Mouse (Mus musculus) liver, embryonic 18 days (tissue): Measurements from ENCODE around the gene Tle6. TPM values are rescaled to one million over a fixed set of nuclear protein-coding genes. Genes with fewer than 3 reads are reported as not detected.

Experiments used
- polyA plus RNA-seq: library from polyadenylated mRNA; depleted of rRNA; stranded (reverse); fragments of >200 nt; gene quantifications from 2 replicates; pipeline ENCODE4 v1.2.3, GENCODE M21; 2012; rRNA removed

Tle6 gene
- polyA plus RNA-seq, result 4.9 and 5.2 TPM in 2 replicates

GRCm38 (mm10) chr10:81600738-81601203 lies at the start of gene Tle6:
Gene Tle6, minus strand, starts transcription at chr10:81601073.

GRCm38 (mm10) chr10:81648803-81649775 lies 48.2 kb upstream of the Tle6 start, which contains the start of gene Gm10778:
Gene Gm10778, plus strand, starts transcription at chr10:81649059.

GRCm38 (mm10) chr10:81628390-81628789 lies 27.5 kb upstream of the Tle6 start, which contains the start of gene Ankrd24:
Gene Ankrd24, plus strand, starts transcription at chr10:81628540.

GRCm38 (mm10) chr10:81626994-81627835 lies 26.3 kb upstream of the Tle6 start, which contains the start of gene Sirt6:
Gene Sirt6, minus strand, starts transcription at chr10:81627797.

GRCm38 (mm10) chr10:81605974-81606751 lies 5.3 kb upstream of the Tle6 start, which contains the start of gene BC025920:
Gene BC025920, plus strand, starts transcription at chr10:81606270.

GRCm38 (mm10) chr10:81574081-81575056 lies 26.5 kb downstream of the Tle6 start, which contains the start of gene Tle2:
Gene Tle2, plus strand, starts transcription at chr10:81574561.

GRCm38 (mm10) chr10:81559163-81559626 lies 41.7 kb downstream of the Tle6 start, which contains the start of gene Aes:
Gene Aes, plus strand, starts transcription at chr10:81559488.

GRCm38 (mm10) chr10:81545161-81545747 lies 55.6 kb downstream of the Tle6 start, which contains the start of gene Gna11:
Gene Gna11, minus strand, starts transcription at chr10:81545190.

Other genes starting within 250 kb of the Tle6 start
- 8.7 and 8.9 TPM in 2 replicates for gene Mfsd12, start 243.6 kb downstream of the Tle6 start, polyA plus RNA-seq
- gene 4930404N11Rik, start 235.3 kb downstream of the Tle6 start, polyA plus RNA-seq, result 0.39 and 1.0 TPM in 2 replicates
- gene Fzr1, start 222.6 kb downstream of the Tle6 start, polyA plus RNA-seq, result 54.1 and 61.6 TPM in 2 replicates
- 27.6 and 28.9 TPM in 2 replicates for gene Dohh, start 216.6 kb downstream of the Tle6 start, polyA plus RNA-seq
- 0.58 and 0.75 TPM in 2 replicates for gene Gm48551, start 216.6 kb downstream of the Tle6 start, polyA plus RNA-seq
- 0.64 and 0.82 TPM in 2 replicates for gene Gm48552, start 212.1 kb downstream of the Tle6 start, polyA plus RNA-seq
- 2.6 and 3.4 TPM in 2 replicates for gene Smim24, start 208.0 kb downstream of the Tle6 start, polyA plus RNA-seq
- 1.7 and 1.9 TPM in 2 replicates for gene Nfic, start 145.4 kb downstream of the Tle6 start, polyA plus RNA-seq
- 0.02 and 0.06 TPM in 2 replicates for gene Celf5, start 118.4 kb downstream of the Tle6 start, polyA plus RNA-seq
- gene Ncln, start 104.7 kb downstream of the Tle6 start, polyA plus RNA-seq, result 65.7 and 83.5 TPM in 2 replicates
- 5.4 and 5.7 TPM in 2 replicates for gene S1pr4, start 100.9 kb downstream of the Tle6 start, polyA plus RNA-seq
- gene Gna15, start 76.8 kb downstream of the Tle6 start, polyA plus RNA-seq, result 4.0 and 4.2 TPM in 2 replicates
- gene Gna11, start 55.9 kb downstream of the Tle6 start, polyA plus RNA-seq, result 20.3 and 23.1 TPM in 2 replicates
- 179 and 189 TPM in 2 replicates for gene Aes, start 41.6 kb downstream of the Tle6 start, polyA plus RNA-seq
- gene Tle2, start 26.5 kb downstream of the Tle6 start, polyA plus RNA-seq, result 5.9 and 6.8 TPM in 2 replicates
- 1.5 and 2.0 TPM in 2 replicates for gene BC025920, start 5.2 kb upstream of the Tle6 start, polyA plus RNA-seq
- gene Sirt6, start 26.7 kb upstream of the Tle6 start, polyA plus RNA-seq, result 7.5 and 8.7 TPM in 2 replicates
- gene Ankrd24, start 27.5 kb upstream of the Tle6 start, polyA plus RNA-seq, result 10.1 and 10.8 TPM in 2 replicates
- 0.63 and 0.76 TPM in 2 replicates for gene Gm10778, start 48.0 kb upstream of the Tle6 start, polyA plus RNA-seq
- 1.3 and 1.5 TPM in 2 replicates for gene Zfp433, start 103.8 kb upstream of the Tle6 start, polyA plus RNA-seq
- 0.57 and 0.64 TPM in 2 replicates for gene Gm3055, start 170.1 kb upstream of the Tle6 start, polyA plus RNA-seq
- gene Gm4767, start 211.1 kb upstream of the Tle6 start, polyA plus RNA-seq, result 0.12 and 0.18 TPM in 2 replicates